Mouse (Mus musculus): ENCODE results near the gene Ctnna2. TPM values are rescaled to one million over a fixed set of nuclear protein-coding genes. Genes with fewer than 3 reads are reported as not detected.

Gene Ctnna2
- 0.02 TPM in 1 of 2 replicates, not detected in the other for polyA plus RNA-seq (2012; rRNA removed)

DNA sequence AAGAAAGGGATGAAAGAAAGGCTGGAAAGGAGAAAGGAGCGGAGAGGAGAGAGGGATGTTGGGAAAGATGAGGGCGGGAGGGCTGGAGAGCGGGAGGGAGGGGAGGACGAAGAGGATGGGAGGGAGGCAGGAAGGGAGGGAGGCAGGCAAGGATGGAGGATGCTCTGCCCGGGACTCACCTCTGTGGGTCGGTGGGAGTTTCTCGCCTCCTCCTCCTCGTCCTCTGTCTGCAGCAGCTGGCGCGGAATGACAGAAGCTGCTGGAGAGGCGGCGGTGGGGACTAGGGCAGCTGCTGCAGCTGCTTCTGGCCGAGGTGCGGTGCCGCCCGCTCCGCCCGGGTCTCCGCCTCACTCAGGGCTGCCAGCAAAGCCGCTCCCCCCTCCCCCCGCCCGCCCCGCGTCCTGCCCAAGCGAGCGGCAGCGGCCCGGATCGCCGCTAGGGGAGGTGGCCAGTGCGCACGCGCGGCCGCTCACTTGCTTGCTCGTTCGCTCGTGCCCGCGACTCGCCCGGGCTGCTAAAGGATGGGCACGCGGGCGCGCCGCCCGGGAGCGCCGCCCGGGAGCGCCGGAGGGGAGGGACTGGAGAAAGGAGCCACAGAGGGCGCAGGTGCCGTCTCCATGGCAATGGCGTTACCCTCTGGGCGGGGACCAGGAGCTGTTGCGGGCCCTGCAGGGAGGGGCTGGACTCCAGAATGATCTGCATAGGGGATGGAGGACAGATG is at the start of gene Ctnna2:
TSS of gene Ctnna2 (minus strand) at position 459 of the 721 bp plus-strand sequence.
- no peak for DNase-seq
- no peaks in the 10 kb centered on the region; the same call in 1 of the 2 replicates for H3K4me1 ChIP-seq (ENCODE audit: control insufficient read depth, insufficient read depth, low read length)
- TF ChIP-seq CTCF (IDR thresholded peaks at IDR 0.05; ENCODE audit: insufficient read depth, low read length) (no peak), POLR2A (IDR thresholded peaks at IDR 0.05; ENCODE audit: borderline replicate concordance, extremely low read depth, low read depth, low read length) (no peak)
- no peak within 1 kb of the TSS for H3K4me3 ChIP-seq (replicated peaks; ENCODE audit: extremely low read depth, low read depth, low read length)
- WGBS: 2% methylated on average over 47 of the region's 58 CpGs

DNA sequence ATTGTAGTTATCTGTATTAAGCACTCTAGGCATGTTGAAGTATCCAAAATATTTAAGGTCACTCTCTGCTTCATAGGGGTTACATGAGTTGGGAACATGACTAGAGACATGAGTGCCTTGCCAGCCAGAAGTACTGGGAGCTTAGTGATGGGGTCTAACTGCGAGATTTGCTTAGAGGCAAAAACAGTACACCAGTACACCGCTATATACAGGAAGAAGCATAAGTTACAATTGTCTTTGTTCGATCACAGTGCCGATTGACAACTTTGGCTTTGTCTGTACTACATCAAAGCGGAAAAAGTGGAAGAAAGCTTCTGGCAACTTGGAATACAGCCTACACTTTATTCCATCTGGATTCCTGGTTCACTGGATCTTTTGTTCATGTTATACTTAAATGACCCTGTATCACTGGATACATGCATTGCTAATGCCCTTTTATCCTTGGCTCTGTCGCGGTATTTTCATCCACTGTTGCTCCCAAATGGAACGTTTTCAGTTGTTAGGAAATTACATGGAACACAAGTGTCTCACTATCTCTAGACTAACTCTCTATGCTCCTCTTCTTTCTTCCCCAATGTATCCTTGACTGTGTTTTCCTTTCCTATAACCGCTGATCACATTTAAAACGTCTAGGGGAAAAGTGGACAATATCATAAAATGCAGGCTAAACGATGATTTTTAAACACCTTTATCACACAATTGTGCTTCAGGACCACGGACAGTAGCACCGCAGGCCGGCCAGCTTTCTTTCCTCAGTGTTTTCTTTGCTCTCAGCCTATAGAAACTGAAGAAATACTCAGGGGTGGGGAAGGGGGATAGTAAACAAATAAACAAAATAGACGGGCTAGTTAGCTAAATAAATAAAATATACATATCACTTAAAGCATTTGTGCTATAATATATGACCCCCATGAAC is 896 bp upstream of the Ctnna2 start:
- Histone ChIP-seq H3K4me3 (replicated peaks; ENCODE audit: extremely low read depth, low read depth, low read length) (no peak overlapping the region), H3K4me1 (ENCODE audit: control insufficient read depth, insufficient read depth, low read length) (no peaks in the 10 kb centered on the region; the same call in 1 of the 2 replicates)
- 13% methylated on average over 15 of the region's 15 CpGs for WGBS
- DNase-seq: no peak
- TF ChIP-seq POLR2A (IDR thresholded peaks at IDR 0.05; ENCODE audit: borderline replicate concordance, extremely low read depth, low read depth, low read length) (no peak), CTCF (IDR thresholded peaks at IDR 0.05; ENCODE audit: insufficient read depth, low read length) (no peak)

DNA sequence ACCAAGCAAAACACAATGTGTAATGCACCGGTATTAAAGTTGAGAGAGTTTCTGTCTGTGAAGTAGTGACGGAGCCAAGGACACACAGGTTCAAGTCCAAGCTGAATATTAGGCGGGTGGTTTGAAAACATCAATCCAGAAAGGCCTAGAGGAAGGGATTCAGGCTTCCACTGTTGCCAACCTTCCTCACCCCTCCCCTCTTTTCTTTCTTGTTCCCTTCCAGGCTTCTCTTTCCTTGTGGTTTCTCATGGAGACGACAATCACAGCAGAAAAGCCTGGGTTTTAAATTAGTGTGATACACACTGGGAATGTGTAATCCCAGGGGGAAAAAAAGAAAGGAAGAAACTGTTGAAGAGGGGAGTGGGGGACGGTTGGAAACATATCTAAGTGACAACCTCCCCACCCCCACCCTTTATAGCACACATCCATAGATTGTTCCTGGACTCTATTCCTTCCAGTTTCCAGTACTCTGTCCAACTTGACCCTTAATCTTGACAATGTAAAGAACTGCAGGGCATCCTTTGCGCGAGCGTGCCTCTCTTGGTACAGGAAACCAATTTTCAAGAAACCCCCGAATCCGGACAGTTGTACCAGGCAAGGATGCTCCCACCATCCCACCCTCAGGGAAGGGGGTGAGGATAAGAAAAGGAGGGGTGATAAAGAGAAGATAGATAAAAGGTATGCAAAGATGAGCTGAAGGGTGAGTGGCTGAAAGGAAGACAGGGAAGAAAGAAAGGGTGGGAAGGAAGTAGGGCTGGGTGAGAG is 841 bp downstream of the Ctnna2 start:
- Histone ChIP-seq H3K4me1 (ENCODE audit: control insufficient read depth, insufficient read depth, low read length) (no peaks in the 10 kb centered on the region; the same call in 1 of the 2 replicates), H3K4me3 (replicated peaks; ENCODE audit: extremely low read depth, low read depth, low read length) (no peak overlapping the region)
- TF ChIP-seq CTCF (IDR thresholded peaks at IDR 0.05; ENCODE audit: insufficient read depth, low read length) (no peak), POLR2A (IDR thresholded peaks at IDR 0.05; ENCODE audit: borderline replicate concordance, extremely low read depth, low read depth, low read length) (no peak)
- DNase-seq: no peak
- 21% methylated on average over 10 of the region's 10 CpGs for WGBS

DNA sequence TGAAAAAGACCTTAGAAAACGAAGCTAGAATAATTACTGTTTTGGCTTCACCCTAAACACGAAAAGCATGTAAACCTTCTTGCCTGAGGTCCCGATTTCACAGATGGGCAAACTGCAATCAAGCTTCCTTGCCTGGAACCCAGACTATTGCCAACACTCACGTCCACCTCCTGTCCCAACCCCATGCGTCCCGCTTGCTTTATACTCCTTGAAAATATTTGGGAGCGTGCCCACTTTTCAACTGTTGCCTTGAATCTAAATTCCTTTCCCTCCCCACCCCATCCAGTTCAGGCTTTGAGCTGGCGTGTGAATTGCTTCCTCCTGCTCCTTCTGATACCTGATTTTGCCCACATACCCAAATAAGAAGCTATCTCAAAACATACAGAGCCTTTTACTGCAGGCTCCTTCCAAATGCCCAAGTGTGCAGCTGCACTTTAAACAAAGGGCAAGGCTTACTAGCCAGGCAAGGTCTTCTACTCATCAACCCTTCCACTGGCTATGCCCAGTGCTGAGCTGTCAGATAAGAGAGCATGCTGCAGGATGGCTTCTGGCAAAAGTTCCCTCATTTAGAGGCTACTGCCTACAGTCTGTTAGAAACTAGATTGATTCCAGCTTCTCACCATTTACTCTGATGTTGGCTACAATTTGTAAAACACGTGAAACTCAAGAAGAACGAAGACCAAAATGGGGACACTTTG is 8.8 kb downstream of the Ctnna2 start:
- TF ChIP-seq POLR2A (IDR thresholded peaks at IDR 0.05; ENCODE audit: borderline replicate concordance, extremely low read depth, low read depth, low read length) (no peak), CTCF (IDR thresholded peaks at IDR 0.05; ENCODE audit: insufficient read depth, low read length) (no peak)
- DNase-seq: no peak
- WGBS: 56% methylated on average over 10 of the region's 10 CpGs
- H3K4me1 ChIP-seq (ENCODE audit: control insufficient read depth, insufficient read depth, low read length): no peaks in the 10 kb centered on the region
- no peak overlapping the region for H3K4me3 ChIP-seq (replicated peaks; ENCODE audit: extremely low read depth, low read depth, low read length)

DNA sequence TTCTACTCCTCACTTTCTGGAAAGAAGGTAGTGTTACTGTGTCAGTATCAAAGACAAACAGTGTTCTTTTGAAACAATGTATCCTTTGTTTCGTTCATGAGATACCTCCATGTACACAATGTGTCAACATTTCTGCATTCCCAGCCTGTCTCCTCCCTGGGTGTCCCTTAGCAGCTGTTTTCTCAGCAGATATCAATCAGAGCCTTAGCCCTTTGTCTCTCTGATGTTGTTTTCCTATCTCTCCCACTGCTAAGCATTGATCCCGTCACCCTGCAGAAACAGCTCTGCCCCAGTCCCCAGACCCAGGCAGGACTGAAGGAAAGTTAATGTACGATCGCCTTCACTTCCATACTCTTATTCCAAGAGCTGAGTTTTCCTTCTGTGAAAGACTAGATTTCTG is 9.7 kb downstream of the Ctnna2 start:
- H3K4me3 ChIP-seq (replicated peaks; ENCODE audit: extremely low read depth, low read depth, low read length): no peak overlapping the region
- no peak for TF ChIP-seq POLR2A (IDR thresholded peaks at IDR 0.05; ENCODE audit: borderline replicate concordance, extremely low read depth, low read depth, low read length)
- TF ChIP-seq CTCF (IDR thresholded peaks at IDR 0.05; ENCODE audit: insufficient read depth, low read length): no peak
- H3K4me1 ChIP-seq (ENCODE audit: control insufficient read depth, insufficient read depth, low read length): no peaks in the 10 kb centered on the region
- WGBS: 33% methylated on average over 4 of the region's 4 CpGs
- no peak for DNase-seq

DNA sequence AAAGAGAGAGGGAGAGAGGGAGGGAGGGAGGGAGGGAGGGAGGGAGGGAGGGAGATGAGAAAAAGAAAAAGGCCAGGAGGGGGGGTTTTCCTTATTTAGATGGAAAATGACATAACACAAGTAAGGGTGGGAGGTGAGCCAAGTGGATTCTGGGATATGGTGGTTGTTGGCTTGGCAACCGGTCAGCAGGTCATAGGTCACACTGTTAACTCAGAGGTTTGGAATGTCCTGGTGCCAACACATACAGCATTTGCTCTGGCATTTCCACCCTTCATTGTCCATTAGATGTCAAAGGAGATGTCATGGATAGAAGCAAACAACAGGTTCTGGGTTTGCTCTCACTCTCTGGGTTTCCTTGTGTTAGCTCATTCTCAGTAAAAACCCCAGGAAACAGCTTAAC is 17.5 kb downstream of the Ctnna2 start:
- no peak for DNase-seq
- Histone ChIP-seq H3K4me3 (replicated peaks; ENCODE audit: extremely low read depth, low read depth, low read length) (no peak overlapping the region), H3K4me1 (ENCODE audit: control insufficient read depth, insufficient read depth, low read length) (no peaks in the 10 kb centered on the region)
- 43% methylated on average over 1 of the region's 1 CpGs for WGBS
- no peak for TF ChIP-seq CTCF (IDR thresholded peaks at IDR 0.05; ENCODE audit: insufficient read depth, low read length)
- TF ChIP-seq POLR2A (IDR thresholded peaks at IDR 0.05; ENCODE audit: borderline replicate concordance, extremely low read depth, low read depth, low read length): no peak

DNA sequence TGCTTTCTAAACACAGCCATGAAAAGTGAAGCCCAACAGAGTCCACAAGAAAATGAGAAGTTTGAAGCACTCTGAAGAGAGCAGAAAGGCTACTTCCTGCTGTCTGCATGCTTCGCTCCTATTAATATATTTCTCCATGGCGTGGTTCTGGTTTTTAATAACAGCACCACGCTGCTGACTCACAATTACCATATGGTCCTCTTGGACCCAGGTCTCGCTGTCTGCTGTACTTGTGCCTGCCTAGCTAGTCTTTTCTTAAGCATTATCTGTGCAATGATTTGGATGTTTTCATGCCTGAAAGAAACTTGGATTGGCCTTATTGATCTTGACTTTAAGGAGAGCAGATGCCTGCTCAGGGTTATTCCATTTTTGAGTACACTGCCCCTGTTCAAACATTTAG is 28.2 kb downstream of the Ctnna2 start:
- TF ChIP-seq POLR2A (IDR thresholded peaks at IDR 0.05; ENCODE audit: borderline replicate concordance, extremely low read depth, low read depth, low read length) (no peak), CTCF (IDR thresholded peaks at IDR 0.05; ENCODE audit: insufficient read depth, low read length) (no peak)
- Histone ChIP-seq H3K4me3 (replicated peaks; ENCODE audit: extremely low read depth, low read depth, low read length) (no peak overlapping the region), H3K4me1 (ENCODE audit: control insufficient read depth, insufficient read depth, low read length) (no peaks in the 10 kb centered on the region)
- WGBS: 67% methylated on average over 4 of the region's 4 CpGs
- no peak for DNase-seq

DNA sequence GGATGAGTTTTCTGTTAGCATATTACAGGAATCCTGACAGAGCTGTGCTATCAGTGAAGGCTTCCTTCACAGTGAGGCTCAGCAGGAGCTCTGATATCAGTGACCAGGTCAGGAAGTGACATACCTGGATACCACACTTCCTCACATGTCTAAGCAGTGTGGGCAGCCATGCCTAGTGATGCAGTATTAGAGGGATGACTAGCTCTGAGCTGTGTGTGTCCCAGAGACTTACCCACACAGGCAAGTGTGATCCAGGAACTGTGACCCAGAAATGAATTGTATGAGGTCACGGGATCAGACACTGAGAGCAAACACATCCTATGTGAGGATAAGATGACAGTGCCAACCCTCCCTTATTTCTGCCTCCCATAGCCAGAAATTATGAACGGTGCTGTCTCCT is 28.8 kb downstream of the Ctnna2 start:
- 65% methylated on average over 2 of the region's 2 CpGs for WGBS
- no peak for TF ChIP-seq CTCF (IDR thresholded peaks at IDR 0.05; ENCODE audit: insufficient read depth, low read length)
- TF ChIP-seq POLR2A (IDR thresholded peaks at IDR 0.05; ENCODE audit: borderline replicate concordance, extremely low read depth, low read depth, low read length): no peak
- no peak overlapping the region for H3K4me3 ChIP-seq (replicated peaks; ENCODE audit: extremely low read depth, low read depth, low read length)

More for the DNA sequence above, 28.8 kb downstream of the Ctnna2 start:
- no peak for DNase-seq
- no peaks in the 10 kb centered on the region for H3K4me1 ChIP-seq (ENCODE audit: control insufficient read depth, insufficient read depth, low read length)

Data from lung, adult 2 months (tissue).